Mouse (Mus musculus) myocyte (in vitro differentiated cells): ENCODE results near the gene Ptpro. TPM values are rescaled to one million over a fixed set of nuclear protein-coding genes. Genes with fewer than 3 reads are reported as not detected.

Source experiments
- H3K27me3 ChIP-seq: one replicate; pipeline ENCODE4 v1.6.1; 2011; ENCODE audit not compliant: control insufficient read depth, insufficient read depth, insufficient read length
- H3K36me3 ChIP-seq: one replicate; pipeline ENCODE4 v1.6.1; 2011; ENCODE audit not compliant: control insufficient read depth, insufficient read depth
- H3K4me2 ChIP-seq: one replicate; pipeline ENCODE4 v1.6.1; 2011; ENCODE audit warnings: low read depth, control low read depth
- H3K4me3 ChIP-seq: one replicate; pipeline ENCODE4 v1.5.1; 2011; ENCODE audit warnings: mild to moderate bottlenecking, control low read depth, moderate library complexity
- H3K79me2 ChIP-seq: one replicate; pipeline ENCODE4 v1.6.1; 2011; ENCODE audit not compliant: control insufficient read depth, insufficient read depth
- H3ac ChIP-seq: one replicate; pipeline ENCODE4 v1.6.1; 2011; ENCODE audit not compliant: control insufficient read depth, insufficient read length
- CEBPB ChIP-seq: IDR thresholded peaks from 2 replicates; pipeline ENCODE4 v1.6.1; 2011; ENCODE audit warnings: mild to moderate bottlenecking, moderate library complexity; ENCODE audit not compliant: poor library complexity, insufficient read depth, severe bottlenecking
- E2F4 ChIP-seq: IDR thresholded peaks from one replicate; pipeline ENCODE4 v1.6.1; 2011; ENCODE audit warnings: mild to moderate bottlenecking, control low read depth, moderate library complexity; ENCODE audit not compliant: insufficient read depth
- MAX ChIP-seq: IDR thresholded peaks from one replicate; pipeline ENCODE4 v1.6.1; 2011; ENCODE audit warnings: low read depth, mild to moderate bottlenecking, control low read depth
- MYOD1 ChIP-seq, 3 experiments: IDR thresholded peaks; one replicate each; pipeline ENCODE4 v1.6.1; 2011; ENCODE audit warnings: control low read depth in 2 of 3, low read depth in 2 of 3, mild to moderate bottlenecking in 2 of 3, moderate library complexity in 1 of 3; ENCODE audit not compliant: insufficient read length in 2 of 3, control insufficient read depth in 1 of 3
- MYOG ChIP-seq, 3 experiments: IDR thresholded peaks; one replicate each; pipeline ENCODE4 v1.6.1; 2011; ENCODE audit warnings: control low read depth in 2 of 3, low read depth in 2 of 3, mild to moderate bottlenecking in 2 of 3; ENCODE audit not compliant: insufficient read length in 2 of 3, control insufficient read depth in 1 of 3, insufficient read depth in 1 of 3
- POLR2A ChIP-seq: IDR thresholded peaks from one replicate; pipeline ENCODE4 v1.6.1; 2011; ENCODE audit warnings: low read depth, mild to moderate bottlenecking, control low read depth, moderate library complexity; ENCODE audit not compliant: insufficient read length
- POLR2AphosphoS2 ChIP-seq: IDR thresholded peaks from one replicate; pipeline ENCODE4 v1.6.1; 2011; ENCODE audit warnings: low read depth, control low read depth; ENCODE audit not compliant: insufficient read length
- REST ChIP-seq: IDR thresholded peaks from one replicate; pipeline ENCODE4 v1.6.1; 2011; ENCODE audit warnings: mild to moderate bottlenecking, control low read depth, moderate library complexity; ENCODE audit not compliant: insufficient read depth, insufficient read length
- SRF ChIP-seq: IDR thresholded peaks from one replicate; pipeline ENCODE4 v1.6.1; 2011; ENCODE audit warnings: low read depth; ENCODE audit not compliant: control insufficient read depth, insufficient read length
- TCF12 ChIP-seq: IDR thresholded peaks from one replicate; pipeline ENCODE4 v1.6.1; 2011; ENCODE audit warnings: mild to moderate bottlenecking, control low read depth; ENCODE audit not compliant: poor library complexity, insufficient read depth, severe bottlenecking
- TCF3 ChIP-seq: IDR thresholded peaks from one replicate; pipeline ENCODE4 v1.6.1; 2011; ENCODE audit warnings: low read depth, control low read depth; ENCODE audit not compliant: insufficient read length
- USF1 ChIP-seq: IDR thresholded peaks from one replicate; pipeline ENCODE4 v1.6.1; 2011; ENCODE audit warnings: low read depth, mild to moderate bottlenecking, control low read depth, moderate library complexity
- polyA plus RNA-seq: library from polyadenylated mRNA; unstranded; fragments of >200 nt; fragmentation: generic; extraction: Trizol; gene quantifications from one replicate; pipeline ENCODE4 v1.2.1, GENCODE M21; 2012; ENCODE audit warnings: missing spikeins

The Ptpro gene
- polyA plus RNA-seq, 1 experiment = not detected

GRCm38 (mm10) chr6:137503462-137503861 lies 251.3 kb downstream of the Ptpro start:
- Histone ChIP-seq H3K36me3 (peaks cover 26% of the 10 kb centered on the region), H3K79me2 (no peaks in the 10 kb centered on the region), H3K4me3 (no peak overlapping the region), H3K27me3 (no peaks in the 10 kb centered on the region), H3ac (no peak overlapping the region), H3K4me2 (no peak overlapping the region)
- TF ChIP-seq TCF3 (no peak), USF1 (no peak), E2F4 (no peak), POLR2AphosphoS2 (no peak), MYOG (IDR thresholded peaks at IDR 0.05; ENCODE audit: control insufficient read depth in 1 of 3, insufficient read depth in 1 of 3, insufficient read length in 2 of 3, low read depth in 2 of 3) (no peak), TCF12 (no peak), SRF (no peak), POLR2A (no peak), REST (no peak), CEBPB (no peak), MYOD1 (IDR thresholded peaks at IDR 0.05; ENCODE audit: control insufficient read depth in 1 of 3, insufficient read length in 2 of 3, low read depth in 2 of 3) (no peak), MAX (no peak)

- Histone ChIP-seq H3K36me3 (peaks cover 30% of the 10 kb centered on the region), H3K4me2 (no peak overlapping the region), H3K27me3 (no peaks in the 10 kb centered on the region), H3ac (no peak overlapping the region), H3K79me2 (no peaks in the 10 kb centered on the region), H3K4me3 (no peak overlapping the region)
- TF ChIP-seq POLR2AphosphoS2 = no peak
- no peak for TF ChIP-seq MYOG (IDR thresholded peaks at IDR 0.05; ENCODE audit: control insufficient read depth in 1 of 3, insufficient read depth in 1 of 3, insufficient read length in 2 of 3, low read depth in 2 of 3)
- TF ChIP-seq E2F4 = no peak
- no peak for TF ChIP-seq REST
- no peak for TF ChIP-seq MAX
- TF ChIP-seq POLR2A = no peak
- no peak for TF ChIP-seq TCF12
- TF ChIP-seq SRF = no peak
- no peak for TF ChIP-seq USF1
- TF ChIP-seq CEBPB = no peak
These were observed 251.9 kb downstream of the Ptpro start for GRCm38 (mm10) chr6:137504052-137504451.

- Histone ChIP-seq H3K79me2 (no peaks in the 10 kb centered on the region), H3ac (no peak overlapping the region), H3K4me3 (no peak overlapping the region), H3K36me3 (peaks cover 24% of the 10 kb centered on the region), H3K27me3 (no peaks in the 10 kb centered on the region), H3K4me2 (no peak overlapping the region)
- no peak for TF ChIP-seq MYOD1 (IDR thresholded peaks at IDR 0.05; ENCODE audit: control insufficient read depth in 1 of 3, insufficient read length in 2 of 3, low read depth in 2 of 3)
- TF ChIP-seq MAX = no peak
- TF ChIP-seq SRF = no peak
- no peak for TF ChIP-seq TCF12
These were observed 253.6 kb downstream of the Ptpro start for GRCm38 (mm10) chr6:137505555-137506227.

GRCm38 (mm10) chr6:137506563-137506962 lies 254.4 kb downstream of the Ptpro start:
- Histone ChIP-seq H3ac (no peak overlapping the region), H3K79me2 (no peaks in the 10 kb centered on the region), H3K27me3 (no peaks in the 10 kb centered on the region), H3K36me3 (peaks cover 24% of the 10 kb centered on the region), H3K4me3 (no peak overlapping the region), H3K4me2 (no peak overlapping the region)
- TF ChIP-seq MYOG (IDR thresholded peaks at IDR 0.05; ENCODE audit: control insufficient read depth in 1 of 3, insufficient read depth in 1 of 3, insufficient read length in 2 of 3, low read depth in 2 of 3) (no peak), MAX (no peak), POLR2AphosphoS2 (no peak), POLR2A (no peak), TCF3 (no peak), USF1 (no peak), CEBPB (no peak), SRF (no peak), E2F4 (no peak), TCF12 (no peak), MYOD1 (IDR thresholded peaks at IDR 0.05; ENCODE audit: control insufficient read depth in 1 of 3, insufficient read length in 2 of 3, low read depth in 2 of 3) (no peak), REST (no peak)

GRCm38 (mm10) chr6:137508936-137509335 lies 256.8 kb downstream of the Ptpro start:
- no peak for TF ChIP-seq E2F4
- no peak for TF ChIP-seq MYOG (IDR thresholded peaks at IDR 0.05; ENCODE audit: control insufficient read depth in 1 of 3, insufficient read depth in 1 of 3, insufficient read length in 2 of 3, low read depth in 2 of 3)
- no peak for TF ChIP-seq TCF12
- no peak for TF ChIP-seq MYOD1 (IDR thresholded peaks at IDR 0.05; ENCODE audit: control insufficient read depth in 1 of 3, insufficient read length in 2 of 3, low read depth in 2 of 3)
- TF ChIP-seq MAX = no peak
- no peak for TF ChIP-seq POLR2A
- Histone ChIP-seq H3K4me2 (no peak overlapping the region), H3ac (no peak overlapping the region), H3K79me2 (no peaks in the 10 kb centered on the region), H3K27me3 (no peaks in the 10 kb centered on the region), H3K36me3 (peaks cover 22% of the 10 kb centered on the region), H3K4me3 (no peak overlapping the region)
